Mouse (Mus musculus) gastrocnemius, adult 8-10 months (tissue): ENCODE results near the gene Acss3. TPM values are rescaled to one million over a fixed set of nuclear protein-coding genes. Genes with fewer than 3 reads are reported as not detected.

Experiments used
- total RNA-seq, 4 experiments: library from RNA; stranded (reverse); gene quantifications; 2 replicates each; pipeline ENCODE4 v1.2.4; 2022

Gene Acss3
- total RNA-seq, 4 experiments from 2014 or later, result 5.1 to 6.3 (median 5.8) TPM

Other genes starting within 250 kb of the Acss3 start
- gene Lin7a, start 148.0 kb upstream of the Acss3 start, total RNA-seq, result 1 to 10 TPM in 1 of 4 experiments, under 1 TPM in 3; 0.70 to 1.7 (median 0.86) TPM